Mouse (Mus musculus): ENCODE measurements at regions not wholly inside any gene's neighbourhood (a gene's known extent, or its start where the extent isn't known, plus 50 kb on each side); places are given as distances from the start of the nearest gene placed in this dataset.
"Not testable (repeated sequence)": the region's sequence is repeated elsewhere in the genome, so short reads cannot be mapped to it uniquely, and the experiment has no call there.

GRCm38 (mm10) chr6:67674717-67675116, 139.1 kb upstream of the Tacstd2 start:
- not testable (repeated sequence) for DNase-seq (ENCODE audit: low read depth, low spot score)

GRCm38 (mm10) chr6:67673316-67673715, 137.7 kb upstream of the Tacstd2 start:
- not testable (repeated sequence) for DNase-seq (ENCODE audit: low read depth, low spot score)

- not testable (repeated sequence) for DNase-seq (ENCODE audit: low read depth, low spot score)
Observed at GRCm38 (mm10) chr6:67668073-67668472, 132.5 kb upstream of the Tacstd2 start.

- no peak for DNase-seq (ENCODE audit: low read depth, low spot score)
Observed at GRCm38 (mm10) chr6:67631617-67632016, 96.0 kb upstream of the Tacstd2 start.

GRCm38 (mm10) chr6:67610402-67610801, 74.8 kb upstream of the Tacstd2 start:
- no peak for DNase-seq (ENCODE audit: low read depth, low spot score)

GRCm38 (mm10) chr6:67609461-67609860, 73.9 kb upstream of the Tacstd2 start:
- not testable (repeated sequence) for DNase-seq (ENCODE audit: low read depth, low spot score)

Measured in retina, postnatal 7 days (tissue).